Mouse (Mus musculus): Measurements from ENCODE around the gene Tmbim6. TPM values are rescaled to one million over a fixed set of nuclear protein-coding genes. Genes with fewer than 3 reads are reported as not detected.
"Not testable (repeated sequence)": the region's sequence is repeated elsewhere in the genome, so short reads cannot be mapped to it uniquely, and the experiment has no call there.

Tmbim6 gene
- polyA plus RNA-seq, 1 experiment from 2014 or later: 276 TPM

- 78% methylated on average over 4 of the region's 4 CpGs for WGBS
- no peak overlapping the region for H3K9ac ChIP-seq
These were observed 24.0 kb upstream of the Tmbim6 start for GRCm38 (mm10) chr15:99368583-99369266.

GRCm38 (mm10) chr15:99369391-99370171 is 23.1 kb upstream of the Tmbim6 start:
- 2% methylated on average over 35 of the region's 39 CpGs for WGBS
- Histone ChIP-seq H3K9me3 (no peaks in the 10 kb centered on the region), H3K4me3 (peak overlapping the region; percentile 72), H3K27ac (peak overlapping the region; percentile 72), H3K4me1 (peaks cover 14% of the 10 kb centered on the region), H3K36me3 (replicated peaks) (no peaks in the 10 kb centered on the region), H3K27me3 (replicated peaks) (0 out of 2 replicates have a peak, but pooled peaks cover 3% of the 10 kb centered on the region), H3K4me2 (peak overlapping the region; percentile 61), H3K9ac (peak overlapping the region; percentile 69)
- ATAC-seq (replicated peaks): peak; percentile 17

More at GRCm38 (mm10) chr15:99368583-99369266, 24.0 kb upstream of the Tmbim6 start:
- H3K4me2 ChIP-seq: peak overlapping the region; percentile 61
- no peak overlapping the region for H3K27ac ChIP-seq
- no peaks in the 10 kb centered on the region for H3K36me3 ChIP-seq (replicated peaks)
- 0 out of 2 replicates have a peak, but pooled peaks cover 3% of the 10 kb centered on the region for H3K27me3 ChIP-seq (replicated peaks)
- ATAC-seq (replicated peaks): no peak
- peak overlapping the region; percentile 72 for H3K4me3 ChIP-seq
- peaks cover 14% of the 10 kb centered on the region for H3K4me1 ChIP-seq
- H3K9me3 ChIP-seq: no peaks in the 10 kb centered on the region

DNA sequence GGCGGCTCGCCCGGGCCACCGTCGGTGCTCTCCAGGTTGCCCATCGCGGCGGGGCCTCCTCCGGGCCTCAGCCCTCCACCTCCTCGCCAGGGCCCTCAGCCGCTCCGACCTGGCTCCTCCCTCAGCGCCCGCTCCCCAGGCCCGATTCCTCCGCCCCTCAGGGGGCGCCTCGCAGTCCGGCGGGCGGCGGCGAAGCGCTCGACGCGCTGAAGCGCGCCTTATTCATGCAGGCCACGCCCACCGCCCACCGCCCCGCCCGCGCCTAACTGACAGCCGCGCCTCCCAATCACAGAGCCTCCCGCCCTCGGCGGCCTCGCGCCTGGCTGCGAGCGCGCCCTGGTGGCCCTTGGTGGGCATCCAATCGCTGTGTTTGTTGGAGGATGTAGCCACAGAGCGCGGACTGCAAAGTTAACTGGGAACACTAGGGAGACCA is 22.4 kb upstream of the Tmbim6 start, which contains the start of gene Fmnl3:
TSS of gene Fmnl3 (minus strand) at position 224 of the 433 bp plus-strand sequence.
- peak within 1 kb of the TSS; percentile 72 for H3K27ac ChIP-seq
- H3K4me1 ChIP-seq: peaks cover 14% of the 10 kb centered on the region
- H3K4me3 ChIP-seq: peak within 1 kb of the TSS; percentile 72
- under 1% methylated on average over 47 of the region's 48 CpGs for WGBS
- peak within 1 kb of the TSS; percentile 61 for H3K4me2 ChIP-seq
- no peaks in the 10 kb centered on the region for H3K9me3 ChIP-seq
- 0 out of 2 replicates have a peak, but pooled peaks cover 3% of the 10 kb centered on the region for H3K27me3 ChIP-seq (replicated peaks)
- peak; percentile 96 for ATAC-seq (replicated peaks)
- no peaks in the 10 kb centered on the region for H3K36me3 ChIP-seq (replicated peaks)
- H3K9ac ChIP-seq: peak within 1 kb of the TSS; percentile 69

DNA sequence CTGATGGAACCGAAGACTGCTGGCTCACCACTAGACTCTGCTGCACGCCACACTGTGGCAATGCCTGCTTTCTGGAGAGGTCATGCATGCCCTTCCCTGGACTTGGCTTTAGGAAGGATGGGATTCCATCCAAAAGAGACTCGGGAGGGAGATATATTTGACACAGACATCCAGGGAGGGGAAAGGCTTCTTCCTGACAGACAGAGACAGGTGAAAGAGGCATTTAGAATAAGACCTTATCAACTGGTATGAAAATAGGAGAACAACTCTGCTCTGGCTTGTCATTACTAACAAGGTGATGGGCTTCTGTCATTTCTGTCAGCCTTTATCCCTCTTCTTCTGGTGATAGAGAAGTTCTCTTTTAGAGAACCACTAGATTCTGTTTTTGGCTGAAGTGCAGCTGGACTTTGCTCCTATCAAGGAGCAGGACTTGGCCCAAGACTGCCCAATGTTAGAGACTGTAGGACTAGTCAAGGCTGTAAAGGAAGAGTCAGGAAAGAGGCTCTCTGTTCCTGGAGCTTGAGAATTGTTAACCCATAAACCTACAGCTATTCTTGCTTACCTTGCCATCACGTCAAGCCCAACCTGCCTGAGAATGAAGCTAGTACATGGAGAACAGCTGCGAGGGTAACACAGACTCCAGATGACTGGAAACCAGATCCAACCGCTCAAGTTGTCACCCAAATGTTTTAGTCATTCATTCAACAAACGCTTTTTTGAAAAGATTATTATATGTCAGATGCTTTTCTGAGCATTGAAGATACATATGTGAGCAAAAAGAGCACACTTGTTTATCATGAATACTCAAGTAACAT is 20.9 kb upstream of the Tmbim6 start:
- Histone ChIP-seq H3K9me3 (no peaks in the 10 kb centered on the region), H3K4me2 (no peak overlapping the region), H3K27me3 (replicated peaks) (0 out of 2 replicates have a peak, but pooled peaks cover 3% of the 10 kb centered on the region), H3K27ac (no peak overlapping the region), H3K36me3 (replicated peaks) (no peaks in the 10 kb centered on the region), H3K4me1 (peaks cover 14% of the 10 kb centered on the region), H3K4me3 (no peak overlapping the region), H3K9ac (no peak overlapping the region)
- 93% methylated on average over 7 of the region's 7 CpGs for WGBS
- ATAC-seq (replicated peaks): no peak

DNA sequence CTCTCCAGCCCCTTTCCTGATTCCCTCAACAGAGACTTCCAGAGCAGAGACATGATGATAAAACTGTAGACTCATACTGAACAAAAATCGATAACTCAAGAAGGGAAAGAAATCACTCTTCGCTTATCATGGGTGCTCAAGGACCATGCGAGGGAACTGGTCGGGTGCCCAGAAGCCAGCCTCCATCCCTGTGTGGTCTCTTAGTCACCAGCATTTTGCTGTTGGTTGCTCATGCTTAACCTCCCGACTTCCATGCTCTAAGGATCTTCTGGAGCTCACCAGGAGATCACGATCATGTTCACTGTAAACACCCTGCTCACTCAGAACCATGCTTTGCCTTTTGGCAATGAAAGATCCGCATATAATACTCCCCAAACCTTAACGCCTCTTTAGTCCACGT is 19.9 kb upstream of the Tmbim6 start:
- WGBS: 83% methylated on average over 9 of the region's 9 CpGs
- H3K27ac ChIP-seq: no peak overlapping the region

GRCm38 (mm10) chr15:99375036-99375435 is 17.6 kb upstream of the Tmbim6 start:
- Histone ChIP-seq H3K36me3 (replicated peaks) (no peaks in the 10 kb centered on the region), H3K27ac (no peak overlapping the region), H3K4me1 (no peaks in the 10 kb centered on the region), H3K4me3 (no peak overlapping the region), H3K9ac (no peak overlapping the region), H3K9me3 (no peaks in the 10 kb centered on the region), H3K4me2 (no peak overlapping the region), H3K27me3 (replicated peaks) (0 out of 2 replicates have a peak, but pooled peaks cover 3% of the 10 kb centered on the region)
- ATAC-seq (replicated peaks): no peak
- WGBS: 89% methylated on average over 5 of the region's 5 CpGs

More for the DNA sequence above, 19.9 kb upstream of the Tmbim6 start:
- 0 out of 2 replicates have a peak, but pooled peaks cover 3% of the 10 kb centered on the region for H3K27me3 ChIP-seq (replicated peaks)
- no peaks in the 10 kb centered on the region for H3K36me3 ChIP-seq (replicated peaks)
- H3K9ac ChIP-seq: no peak overlapping the region
- no peak overlapping the region for H3K4me3 ChIP-seq
- no peak overlapping the region for H3K4me2 ChIP-seq
- peaks cover 14% of the 10 kb centered on the region for H3K4me1 ChIP-seq
- H3K9me3 ChIP-seq: no peaks in the 10 kb centered on the region
- ATAC-seq (replicated peaks): no peak

DNA sequence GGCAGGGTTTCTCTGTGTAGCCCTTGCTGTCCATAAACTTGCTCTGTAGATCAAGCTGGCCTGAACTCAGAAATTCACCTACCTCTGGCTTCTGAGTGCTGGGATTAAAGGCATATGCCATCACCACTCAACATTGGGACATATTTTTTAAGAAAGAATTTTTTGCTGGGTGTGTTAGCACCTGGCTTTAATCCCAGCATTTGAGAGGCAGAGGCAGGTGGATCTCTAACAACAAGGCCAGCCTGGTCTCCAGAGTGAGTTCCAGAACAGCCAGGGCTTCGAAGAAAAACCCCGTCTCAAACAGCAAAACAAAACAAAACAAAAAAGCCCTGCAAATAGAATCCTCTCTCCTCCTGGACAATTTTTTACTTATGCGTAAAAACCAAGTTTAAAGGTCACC is 17.1 kb upstream of the Tmbim6 start:
- Histone ChIP-seq H3K27me3 (replicated peaks) (0 out of 2 replicates have a peak, but pooled peaks cover 3% of the 10 kb centered on the region), H3K36me3 (replicated peaks) (no peaks in the 10 kb centered on the region), H3K27ac (no peak overlapping the region), H3K9ac (no peak overlapping the region), H3K4me2 (no peak overlapping the region), H3K4me1 (no peaks in the 10 kb centered on the region), H3K9me3 (no peaks in the 10 kb centered on the region), H3K4me3 (no peak overlapping the region)
- ATAC-seq (replicated peaks): no peak
- WGBS: 87% methylated on average over 3 of the region's 3 CpGs

- WGBS: 91% methylated on average over 5 of the region's 5 CpGs
- Histone ChIP-seq H3K27me3 (replicated peaks) (0 out of 2 replicates have a peak, but pooled peaks cover 3% of the 10 kb centered on the region), H3K4me2 (no peak overlapping the region), H3K27ac (no peak overlapping the region), H3K9ac (no peak overlapping the region), H3K4me3 (no peak overlapping the region), H3K36me3 (replicated peaks) (no peaks in the 10 kb centered on the region), H3K4me1 (no peaks in the 10 kb centered on the region), H3K9me3 (no peaks in the 10 kb centered on the region)
- no peak for ATAC-seq (replicated peaks)
These were observed 16.4 kb upstream of the Tmbim6 start for GRCm38 (mm10) chr15:99376240-99376639.

- Histone ChIP-seq H3K4me1 (no peaks in the 10 kb centered on the region), H3K27ac (no peak overlapping the region), H3K9me3 (no peaks in the 10 kb centered on the region), H3K36me3 (replicated peaks) (no peaks in the 10 kb centered on the region), H3K4me3 (no peak overlapping the region), H3K4me2 (no peak overlapping the region), H3K9ac (no peak overlapping the region), H3K27me3 (replicated peaks) (no peaks in the 10 kb centered on the region)
- ATAC-seq (replicated peaks): no peak
These were observed 9.8 kb upstream of the Tmbim6 start for GRCm38 (mm10) chr15:99382893-99383292.

- H3K36me3 ChIP-seq (replicated peaks): no peaks in the 10 kb centered on the region
- 82% methylated on average over 6 of the region's 6 CpGs for WGBS
- no peak overlapping the region for H3K27ac ChIP-seq
These were observed 8.6 kb upstream of the Tmbim6 start for GRCm38 (mm10) chr15:99384071-99384470.

GRCm38 (mm10) chr15:99386110-99386509 is 6.6 kb upstream of the Tmbim6 start:
- H3K36me3 ChIP-seq (replicated peaks); ATAC-seq (replicated peaks); H3K9ac ChIP-seq; H3K4me1 ChIP-seq; H3K27ac ChIP-seq; H3K9me3 ChIP-seq; H3K4me2 ChIP-seq; H3K4me3 ChIP-seq; H3K27me3 ChIP-seq (replicated peaks): not testable (repeated sequence)
- WGBS: 67% methylated on average over 3 of the region's 3 CpGs

More at GRCm38 (mm10) chr15:99384071-99384470, 8.6 kb upstream of the Tmbim6 start:
- no peak for ATAC-seq (replicated peaks)
- Histone ChIP-seq H3K9me3 (no peaks in the 10 kb centered on the region), H3K9ac (no peak overlapping the region), H3K4me2 (no peak overlapping the region), H3K27me3 (replicated peaks) (no peaks in the 10 kb centered on the region), H3K4me1 (no peaks in the 10 kb centered on the region), H3K4me3 (no peak overlapping the region)

DNA sequence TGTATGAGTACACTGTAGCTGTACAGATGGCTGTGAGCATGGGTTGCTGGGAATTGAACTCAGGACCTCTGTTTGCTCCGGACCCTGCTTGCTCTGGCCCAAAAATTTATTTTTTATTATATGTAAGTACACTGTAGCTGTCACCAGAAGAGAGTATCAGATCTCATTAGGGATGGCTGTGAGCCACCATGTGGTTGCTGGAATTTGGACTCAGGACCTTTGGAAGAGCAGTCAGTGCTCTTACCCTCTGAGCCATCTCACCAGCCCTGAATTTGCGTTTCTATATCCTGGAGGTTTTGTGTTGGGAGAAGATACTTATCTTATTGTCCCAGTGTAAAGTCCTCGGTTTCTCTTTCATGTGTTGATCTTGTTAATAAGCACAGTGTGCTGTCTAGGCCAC is 5.9 kb upstream of the Tmbim6 start:
- Histone ChIP-seq H3K4me1 (no peaks in the 10 kb centered on the region), H3K4me2 (no peak overlapping the region), H3K4me3 (no peak overlapping the region), H3K36me3 (replicated peaks) (no peaks in the 10 kb centered on the region), H3K9ac (no peak overlapping the region), H3K27ac (no peak overlapping the region), H3K9me3 (no peaks in the 10 kb centered on the region), H3K27me3 (replicated peaks) (no peaks in the 10 kb centered on the region)
- WGBS: 71% methylated on average over 3 of the region's 3 CpGs
- ATAC-seq (replicated peaks): no peak
